Mouse (Mus musculus) T-helper 2 cell (primary cell): ENCODE data around the gene Pax3.

ENCODE experiments used
- in situ Hi-C: fragments of 300-600 bp; cut with MboI, MseI; formaldehyde crosslinking; loops from one replicate; pipeline ENCODE4 v1.15.1; 2025; ENCODE audit warnings: high pct_unique_total_duplicates

Pax3 gene

DNA sequence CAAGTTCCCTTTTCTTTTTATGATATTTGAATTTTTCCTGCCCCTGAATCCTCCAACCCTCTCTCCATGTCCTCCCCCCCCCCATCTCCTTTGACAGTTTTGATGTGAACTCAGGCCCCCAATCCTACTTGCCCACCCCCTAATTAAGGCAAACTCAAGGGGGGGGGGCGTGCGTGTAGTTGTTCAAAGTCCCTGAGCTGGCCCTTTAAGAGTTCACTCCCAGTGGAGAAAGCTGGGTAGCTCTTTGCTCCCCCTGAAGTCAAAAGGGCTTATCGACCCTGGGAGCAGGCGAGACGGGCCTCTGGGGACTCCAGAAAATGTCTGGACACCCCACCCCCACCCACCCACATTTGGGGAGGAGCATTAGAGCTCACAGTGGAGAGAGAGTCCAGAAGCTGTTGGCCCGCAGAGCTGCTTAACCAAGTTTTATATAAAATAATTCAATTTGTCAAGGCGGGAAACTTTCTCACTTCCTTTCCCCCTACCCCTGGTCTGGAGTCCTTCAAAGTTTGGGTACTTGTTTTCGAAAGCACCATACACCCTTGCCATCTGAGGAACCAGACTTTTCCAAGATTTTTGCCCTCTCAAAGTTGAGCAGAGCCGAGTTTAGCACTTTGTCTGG lies 1.5 kb upstream of the Pax3 start:
- in situ Hi-C loops = no loop called here

DNA sequence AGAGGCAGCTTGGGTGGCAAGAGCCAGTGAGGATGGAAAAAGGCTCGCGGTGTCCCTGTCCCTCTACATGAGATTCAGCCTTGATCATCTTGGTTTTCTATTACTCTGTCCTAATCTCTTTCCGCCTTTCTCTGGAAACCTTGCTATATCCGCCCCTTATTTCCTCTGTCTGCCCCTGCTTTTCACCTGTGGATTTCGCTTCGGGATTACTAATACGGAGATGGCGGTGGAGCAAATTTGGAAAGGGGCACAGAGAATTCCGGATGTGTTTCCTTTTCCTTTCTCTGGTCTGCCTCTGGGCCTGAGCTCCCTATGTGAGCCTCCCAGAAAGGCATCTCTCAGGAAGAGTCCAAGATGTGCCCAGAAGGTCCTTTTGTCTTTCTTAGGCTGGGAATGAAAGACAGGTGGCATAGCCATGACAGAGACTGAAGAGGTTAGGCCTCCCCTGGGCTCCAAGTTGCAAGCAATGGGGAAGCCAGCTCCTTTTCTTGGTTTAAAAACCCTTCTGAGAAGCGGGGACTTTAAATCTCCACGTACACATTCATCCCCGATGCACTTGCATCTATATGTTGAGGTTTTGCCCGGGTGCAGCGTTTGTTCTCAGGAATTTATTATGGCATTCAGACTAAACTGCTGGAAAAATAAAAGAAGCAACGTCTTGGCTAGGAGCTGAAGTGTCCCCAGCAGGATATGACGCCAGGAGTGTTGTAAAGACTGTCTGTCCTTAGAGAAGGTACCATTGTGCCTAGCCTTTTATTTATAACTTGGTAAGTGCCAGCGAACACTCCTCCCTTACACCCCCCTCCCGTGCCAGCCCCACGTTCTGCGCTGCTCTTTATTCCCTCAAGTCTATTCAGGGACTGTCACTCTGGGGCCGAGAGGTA lies 659 bp upstream of the Pax3 start:
- in situ Hi-C loops = no loop called here

DNA sequence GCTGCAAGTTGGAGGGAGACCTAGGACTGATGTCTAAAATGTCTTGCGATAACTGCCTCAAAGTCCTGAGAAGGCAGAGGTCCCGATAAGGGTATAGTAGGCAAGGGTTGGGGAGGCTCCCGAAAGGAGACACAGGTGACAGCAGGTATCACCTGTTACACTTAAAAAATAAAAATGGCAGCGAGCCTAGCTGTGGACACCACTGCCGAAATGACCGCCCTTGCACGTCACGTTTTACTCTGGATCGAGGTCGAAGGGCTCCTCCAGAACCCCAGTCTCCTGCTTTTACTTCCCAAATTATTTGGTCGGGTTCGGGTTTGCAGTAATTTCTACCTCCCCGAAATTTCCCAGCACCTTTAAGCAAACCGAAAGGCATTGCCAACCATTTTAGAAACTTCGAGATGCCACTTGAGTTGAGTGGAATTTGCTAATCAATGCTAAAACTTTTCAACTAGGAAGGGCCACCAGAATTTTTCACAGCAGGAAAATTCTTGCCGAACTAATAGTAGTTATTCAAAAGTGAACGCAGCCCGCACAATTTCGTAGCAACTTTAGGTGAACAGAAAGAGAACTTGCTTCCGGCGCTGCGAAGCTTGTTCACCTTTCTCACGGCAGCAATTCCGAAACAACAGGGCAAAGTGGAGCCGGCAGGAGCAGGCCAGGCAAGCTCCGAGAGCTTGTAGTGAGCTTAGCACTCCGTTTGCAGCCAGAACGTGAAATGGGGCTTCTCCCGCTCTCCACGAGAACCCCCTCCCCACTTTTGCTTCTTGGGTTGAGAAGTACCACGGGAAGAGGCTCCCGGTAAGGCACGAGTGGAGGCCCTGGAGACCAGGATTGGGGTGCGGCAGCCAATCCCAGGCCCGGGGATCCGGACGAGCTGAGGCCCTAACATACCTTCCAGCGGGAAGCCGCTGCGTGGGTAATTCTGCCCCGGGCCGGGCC lies 892 bp downstream of the Pax3 start:
- in situ Hi-C loops = no loop called here

DNA sequence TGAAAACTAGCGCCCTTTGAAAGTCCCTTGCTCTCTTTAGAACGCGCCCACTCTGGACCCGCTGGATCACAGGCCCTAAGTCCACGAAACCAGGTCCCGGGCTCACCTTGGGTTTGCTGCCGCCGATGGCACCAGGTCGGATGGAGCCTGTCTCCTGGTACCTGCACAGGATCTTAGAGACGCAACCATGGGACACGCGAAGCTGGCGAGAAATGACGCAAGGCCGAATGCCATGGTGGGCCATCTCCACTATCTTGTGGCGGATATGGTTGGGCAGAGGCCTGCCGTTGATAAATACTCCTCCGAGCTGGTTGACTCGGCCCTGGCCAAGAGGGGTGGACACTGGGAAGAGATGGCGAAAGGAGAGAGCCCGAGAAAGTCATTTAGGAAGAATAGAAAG lies 1.8 kb downstream of the Pax3 start:
- in situ Hi-C loops = no loop called here

DNA sequence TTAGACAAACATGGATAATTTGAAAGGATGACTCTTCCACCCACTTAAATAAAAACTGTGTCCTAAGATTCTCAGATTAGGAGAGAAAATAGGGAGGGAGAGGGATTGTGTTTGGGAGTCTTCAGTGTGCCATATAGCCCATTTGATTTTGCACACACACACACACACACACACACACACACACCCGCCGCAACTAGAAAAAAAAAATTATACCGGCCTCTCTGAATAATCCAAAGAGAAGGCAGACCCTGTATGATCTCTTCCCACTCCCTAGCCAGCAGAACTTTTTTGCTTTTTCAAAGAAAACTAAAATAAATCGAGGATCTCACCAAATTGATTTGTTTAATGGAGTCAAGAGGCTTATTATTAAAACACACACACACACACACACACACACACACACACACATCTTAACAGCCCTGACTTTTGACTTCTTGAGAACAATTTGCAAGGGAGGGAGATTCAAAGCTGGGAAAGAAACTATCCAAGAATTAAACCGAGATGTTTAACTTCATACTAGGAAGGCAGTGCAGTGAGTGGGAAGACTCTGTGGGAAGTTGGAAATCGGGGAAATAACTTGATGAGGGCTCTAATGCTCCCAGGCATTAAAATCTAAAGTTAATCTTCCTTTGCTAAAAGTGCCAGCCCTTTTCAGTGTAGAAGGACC lies 2.4 kb downstream of the Pax3 start:
- in situ Hi-C loops = no loop called here

DNA sequence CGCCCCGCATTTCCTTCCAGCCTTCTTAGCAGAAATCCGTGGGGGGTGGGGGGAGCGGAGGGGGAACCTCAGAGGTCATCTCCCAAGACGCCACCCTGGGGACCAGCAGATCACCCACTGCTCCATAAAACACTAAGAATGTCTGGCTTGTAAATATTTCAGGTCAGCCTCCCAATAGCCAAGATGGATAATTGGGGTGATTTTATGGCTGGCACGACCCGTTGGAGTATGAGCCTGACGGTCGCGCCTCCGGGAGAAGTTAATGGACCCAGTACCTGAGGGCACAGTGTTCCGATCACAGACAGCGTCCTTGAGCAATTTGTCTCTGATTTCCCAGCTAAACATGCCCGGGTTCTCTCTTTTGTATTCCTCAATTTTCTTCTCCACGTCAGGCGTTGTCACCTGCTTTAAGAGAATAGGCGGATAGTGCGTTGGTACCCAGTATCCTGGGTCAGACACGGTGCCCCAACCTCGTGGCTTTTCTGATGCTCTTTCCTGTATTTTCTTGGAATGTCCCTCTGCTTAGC lies 3.4 kb downstream of the Pax3 start:
- in situ Hi-C loops = no loop called here

DNA sequence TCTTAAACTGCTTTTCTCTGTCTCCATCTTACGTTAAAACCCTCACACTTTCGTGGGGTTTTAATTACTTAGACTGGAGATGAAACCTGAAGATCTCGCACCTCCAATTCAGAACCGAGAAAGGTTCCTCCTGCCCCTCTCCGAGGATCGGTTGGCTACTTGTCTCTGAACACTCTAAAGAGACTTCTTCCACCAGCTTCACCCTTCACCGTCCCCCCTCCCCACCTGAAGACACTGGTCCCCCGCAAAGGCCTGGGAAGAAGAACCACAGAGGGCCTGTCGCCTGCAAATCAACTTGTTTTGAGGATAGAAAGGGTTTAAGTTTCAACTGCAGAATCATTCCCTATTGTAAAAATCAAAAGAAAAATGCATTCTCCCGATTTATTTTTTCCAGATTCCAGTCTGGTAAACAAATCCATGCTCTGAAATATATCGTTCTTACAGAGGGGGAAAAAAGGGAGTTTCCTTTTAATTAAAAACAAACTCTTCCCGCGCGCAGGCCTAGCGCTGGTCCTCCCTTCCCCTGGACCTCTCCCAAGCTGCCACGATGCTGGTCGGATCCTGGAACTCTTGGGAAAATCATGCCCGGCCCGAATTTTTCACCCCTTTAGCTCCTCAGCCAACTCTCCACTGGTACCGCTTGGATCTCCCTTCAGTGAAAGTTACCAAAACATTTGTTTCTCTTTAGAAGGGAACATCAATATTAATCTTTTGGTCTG lies 4.0 kb downstream of the Pax3 start:
- in situ Hi-C loops = no loop called here

DNA sequence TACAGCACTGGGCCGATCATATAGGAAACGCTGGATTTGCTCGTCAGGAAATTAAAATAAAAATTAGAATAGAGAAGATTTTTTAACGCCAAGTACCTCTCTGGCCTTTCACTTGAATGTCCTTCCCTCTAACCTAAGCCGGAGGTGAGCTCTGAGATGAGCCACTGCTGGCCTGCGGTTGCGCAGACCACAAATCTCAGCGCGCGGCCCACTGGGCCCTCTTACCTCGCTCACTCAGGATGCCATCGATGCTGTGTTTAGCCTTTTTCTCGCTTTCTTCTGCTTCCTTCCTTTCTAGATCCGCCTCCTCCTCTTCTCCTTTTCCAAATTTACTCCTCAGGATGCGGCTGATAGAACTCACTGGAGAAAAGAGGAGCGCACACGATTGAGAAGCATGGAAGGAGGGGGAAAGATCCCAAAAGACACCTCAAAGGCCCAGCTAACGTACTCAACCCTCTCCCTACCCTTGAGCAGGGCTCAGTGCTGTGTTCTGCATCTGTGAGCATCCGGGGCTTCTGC lies 4.7 kb downstream of the Pax3 start:
- in situ Hi-C loops = no loop called here

DNA sequence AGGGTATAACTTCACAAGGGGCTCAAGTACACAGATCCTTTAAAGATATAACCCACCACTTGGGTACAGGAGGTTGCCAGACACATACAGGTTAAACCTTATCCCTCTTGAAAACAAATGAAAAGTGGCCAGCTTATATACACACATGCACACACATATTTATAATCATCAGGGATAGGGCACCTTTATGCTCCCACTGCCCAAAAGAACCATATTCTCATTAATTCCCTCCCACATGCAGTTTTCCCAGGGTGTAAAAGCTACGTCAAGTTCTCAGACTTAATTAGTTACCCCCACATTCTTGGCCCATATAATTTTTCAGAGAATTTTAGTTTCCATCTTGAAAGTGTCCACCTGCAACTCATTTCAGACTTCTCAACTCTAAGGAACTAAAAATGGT lies 5.2 kb downstream of the Pax3 start:
- in situ Hi-C loops = no loop called here

DNA sequence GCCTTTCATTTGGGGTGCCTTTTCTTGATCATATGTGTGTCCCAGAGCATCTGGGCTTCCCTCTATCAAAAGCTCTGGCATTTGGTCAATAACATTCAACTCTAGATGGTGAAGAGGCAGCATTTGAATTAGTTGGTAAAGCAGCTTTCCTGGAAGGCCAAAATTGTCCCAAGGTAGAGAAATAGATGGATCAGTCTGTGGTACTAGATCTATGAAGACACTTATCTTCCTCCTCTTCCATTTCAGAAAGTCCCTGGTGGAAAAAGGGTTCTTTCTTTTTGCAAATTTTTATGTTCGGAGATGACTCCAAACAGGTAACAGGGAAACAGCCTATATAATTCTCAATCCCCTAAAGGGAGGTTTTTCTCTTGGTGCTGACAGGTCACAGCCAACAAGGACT lies 5.6 kb downstream of the Pax3 start:
- in situ Hi-C loops = no loop called here

DNA sequence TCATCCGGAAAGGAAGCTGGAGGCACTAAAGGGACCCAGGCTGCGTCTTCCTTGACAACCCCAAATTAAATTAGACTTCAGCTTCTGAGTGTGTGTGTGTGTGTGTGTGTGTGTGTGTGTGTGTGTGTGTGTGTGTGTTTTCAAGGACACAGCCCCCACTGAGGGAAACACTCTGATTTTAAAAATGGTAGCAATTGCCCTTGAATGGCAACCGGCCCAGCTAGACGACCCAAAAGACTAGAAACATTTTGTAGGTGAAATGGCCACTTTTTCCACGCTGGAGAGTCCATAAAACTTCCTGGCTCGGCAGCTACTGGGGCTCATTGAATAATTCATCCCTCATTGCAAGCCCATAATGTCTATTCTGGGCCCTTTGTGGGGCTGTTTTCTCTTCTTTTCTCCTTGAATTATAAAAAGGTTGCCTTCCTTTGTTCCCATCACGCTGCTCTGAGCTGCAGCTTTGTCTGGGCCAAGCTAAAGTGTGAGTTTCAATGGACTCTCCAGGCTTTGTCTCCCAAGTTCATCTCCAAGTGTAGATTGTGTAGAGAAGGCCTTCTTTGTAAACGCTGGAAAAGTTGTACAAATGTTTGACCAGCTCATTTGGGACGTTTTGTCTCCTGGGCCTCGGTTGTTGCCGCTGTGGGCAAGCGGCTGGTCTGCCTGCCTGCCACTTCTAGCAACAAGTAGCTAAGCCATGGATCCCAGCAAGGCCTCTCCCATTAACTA lies 6.4 kb downstream of the Pax3 start:
- in situ Hi-C loops = no loop called here

DNA sequence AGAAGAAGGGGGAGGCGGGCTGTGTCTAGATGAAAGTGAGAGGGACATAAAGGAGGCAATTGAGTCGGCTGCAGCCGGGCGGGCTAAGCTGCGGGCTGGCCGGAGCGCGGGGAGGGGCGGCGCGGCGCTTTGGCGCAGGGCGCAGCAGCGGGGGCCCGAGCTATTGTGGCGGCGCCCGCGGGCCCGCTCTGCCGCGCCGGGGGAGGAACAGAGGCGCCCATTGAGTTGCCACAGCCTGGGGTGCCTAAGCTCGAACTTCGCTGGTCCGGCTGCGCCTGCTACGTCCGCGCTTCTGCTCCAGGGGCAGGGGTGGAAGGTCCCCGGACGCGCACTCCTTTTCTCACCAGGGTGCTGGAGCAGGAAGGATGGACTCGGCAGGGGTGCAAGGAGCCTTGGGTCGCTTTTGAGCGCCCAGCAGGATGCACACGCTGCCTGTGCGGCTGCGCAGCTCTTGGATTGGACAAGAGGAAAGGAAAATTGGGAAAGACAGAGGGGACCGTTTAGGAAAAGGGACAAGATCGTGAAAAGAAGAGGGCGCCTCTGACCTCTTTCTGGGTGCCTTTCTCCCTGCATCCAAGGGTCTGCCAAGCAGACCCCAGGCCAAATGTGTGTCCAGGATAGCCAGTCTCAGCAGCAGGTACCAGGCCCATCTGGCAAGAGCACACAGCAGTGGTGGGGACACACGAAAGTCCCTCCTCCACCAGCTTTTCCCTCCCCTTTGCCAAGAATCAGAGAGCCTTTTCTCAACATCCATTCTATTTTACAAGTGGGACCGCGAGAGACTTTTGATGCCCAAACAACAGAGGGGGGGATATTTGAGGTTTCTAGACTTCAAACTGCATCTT lies 7.2 kb downstream of the Pax3 start:
- in situ Hi-C loops = no loop called here

DNA sequence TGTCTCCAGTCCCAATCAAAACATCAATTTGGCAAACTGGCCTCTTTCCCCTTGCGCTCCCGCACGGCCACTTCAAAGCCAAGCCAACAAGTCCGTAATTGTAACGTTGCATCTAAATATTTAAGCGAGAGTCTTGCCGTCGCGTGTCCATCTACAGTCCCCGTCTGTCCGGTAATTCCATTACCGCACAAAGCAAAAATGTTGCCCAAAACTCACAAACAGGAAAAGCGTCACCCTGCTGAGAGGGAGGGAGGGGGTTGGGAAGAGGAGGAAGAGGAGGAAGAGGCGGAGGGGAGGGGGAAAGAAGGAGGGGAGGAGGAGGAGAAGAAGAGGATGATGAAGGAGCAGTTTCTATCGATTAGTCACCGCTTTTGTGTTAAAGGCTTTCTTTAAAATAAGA lies 7.9 kb downstream of the Pax3 start:
- in situ Hi-C loops = no loop called here

DNA sequence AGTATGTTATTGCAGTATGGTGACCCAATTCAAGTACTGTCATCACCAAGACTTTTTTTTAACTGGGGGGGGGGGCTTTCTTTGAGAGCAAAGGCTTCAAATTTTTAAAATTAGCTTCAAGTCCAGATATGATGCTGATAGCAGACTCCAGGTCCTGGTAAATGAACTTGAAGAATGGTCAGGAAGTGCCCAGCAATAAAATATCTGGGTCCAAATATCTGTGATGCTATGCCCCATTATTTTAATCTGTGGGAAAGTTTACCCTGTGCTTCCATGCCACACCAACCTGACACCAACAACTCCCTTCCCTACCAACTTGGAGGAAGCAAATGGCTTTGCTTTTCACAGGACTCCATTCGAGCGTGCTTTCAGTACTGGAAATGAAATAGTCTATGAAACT lies 8.6 kb downstream of the Pax3 start:
- in situ Hi-C loops = no loop called here

DNA sequence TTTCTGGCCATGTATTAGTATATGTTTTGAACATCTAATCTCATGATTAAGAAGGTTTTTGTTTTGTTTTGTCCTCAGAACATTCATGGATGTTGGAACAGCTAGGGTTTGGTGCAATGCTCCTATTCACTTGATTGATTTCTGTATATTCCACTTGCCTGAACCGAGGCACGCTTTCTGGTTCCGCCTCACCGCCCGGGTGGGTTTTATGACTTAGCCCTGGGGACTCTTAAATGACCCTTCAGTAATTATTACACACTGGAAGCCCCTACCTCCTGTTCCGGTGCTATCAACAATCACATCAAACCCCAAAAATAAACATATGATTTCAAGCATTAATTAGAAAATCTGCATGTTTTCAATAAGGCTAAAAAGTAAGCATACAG lies 9.2 kb downstream of the Pax3 start:
- in situ Hi-C loops = no loop called here

DNA sequence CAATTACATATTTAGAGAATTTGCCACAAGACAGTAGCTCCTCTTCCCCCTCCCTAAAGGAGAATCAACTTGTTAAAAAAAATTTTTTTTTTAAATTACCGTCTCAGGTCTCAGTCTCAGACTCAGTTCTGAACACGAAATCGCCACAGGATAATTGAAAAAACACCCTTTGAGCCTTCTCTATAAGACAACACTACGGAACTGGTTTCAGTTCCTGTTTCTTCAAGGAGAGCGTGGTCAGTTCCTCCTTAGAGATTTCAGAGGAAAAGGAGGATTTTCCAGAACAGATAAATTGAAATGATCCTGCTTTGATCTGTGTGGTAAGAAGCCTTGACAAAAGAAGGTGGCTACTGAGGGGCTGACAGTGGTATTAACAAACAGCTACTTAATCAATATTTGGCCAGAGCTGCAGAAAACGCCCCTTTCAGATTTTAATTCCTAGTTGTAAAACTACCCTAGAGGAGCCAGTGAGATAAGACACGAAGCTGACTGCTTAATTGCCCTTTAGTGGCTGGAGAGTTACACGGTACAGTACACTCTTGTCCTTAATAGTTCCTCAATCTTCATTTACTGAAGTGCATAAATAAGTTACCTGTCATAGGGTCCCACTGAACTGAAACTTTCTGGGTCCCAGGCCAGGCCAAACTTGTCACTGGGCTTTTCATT lies 9.7 kb downstream of the Pax3 start:
- in situ Hi-C loops = no loop called here

DNA sequence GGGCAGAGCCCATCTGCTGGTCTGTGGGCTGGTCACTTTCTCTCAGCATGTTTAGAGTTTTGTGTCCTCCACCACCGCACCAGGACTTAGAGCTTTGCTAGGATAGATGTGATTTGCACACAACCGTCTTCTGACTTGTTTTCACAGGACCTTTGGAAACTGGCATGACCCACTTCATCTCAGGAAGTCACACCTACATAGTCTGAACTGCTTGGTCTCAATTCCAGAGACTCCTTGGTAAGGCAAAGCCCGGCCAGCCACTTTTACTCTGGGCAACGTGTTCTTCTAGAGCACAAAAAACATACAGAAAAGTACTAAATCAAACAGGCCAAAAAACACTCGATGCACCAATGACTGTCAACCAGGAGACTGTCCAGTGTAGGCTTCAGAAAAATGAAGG lies 14.0 kb downstream of the Pax3 start:
- in situ Hi-C loops = no loop called here

DNA sequence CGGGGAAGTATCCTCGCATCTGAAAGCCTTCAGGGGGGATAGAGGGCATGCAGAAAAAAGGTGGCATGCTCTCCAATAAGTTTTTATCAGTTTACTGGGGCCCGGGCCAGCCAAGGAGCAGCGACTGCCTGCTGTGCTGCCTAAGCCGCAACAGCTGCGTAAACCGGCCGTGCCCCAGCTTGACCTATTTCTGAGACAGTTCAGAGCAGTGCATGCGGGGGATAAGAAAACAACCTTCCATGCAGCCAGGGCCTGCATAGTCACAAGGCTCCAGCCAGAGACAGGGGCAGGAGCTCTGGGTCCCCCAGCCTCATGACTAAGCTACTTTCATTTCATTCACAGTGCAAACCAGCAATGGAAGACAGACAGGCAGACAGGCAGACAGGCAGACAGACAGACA lies 15.1 kb downstream of the Pax3 start:
- in situ Hi-C loops = no loop called here
